Mouse (Mus musculus): ENCODE data around the gene Casp2.

Casp2 gene

DNA sequence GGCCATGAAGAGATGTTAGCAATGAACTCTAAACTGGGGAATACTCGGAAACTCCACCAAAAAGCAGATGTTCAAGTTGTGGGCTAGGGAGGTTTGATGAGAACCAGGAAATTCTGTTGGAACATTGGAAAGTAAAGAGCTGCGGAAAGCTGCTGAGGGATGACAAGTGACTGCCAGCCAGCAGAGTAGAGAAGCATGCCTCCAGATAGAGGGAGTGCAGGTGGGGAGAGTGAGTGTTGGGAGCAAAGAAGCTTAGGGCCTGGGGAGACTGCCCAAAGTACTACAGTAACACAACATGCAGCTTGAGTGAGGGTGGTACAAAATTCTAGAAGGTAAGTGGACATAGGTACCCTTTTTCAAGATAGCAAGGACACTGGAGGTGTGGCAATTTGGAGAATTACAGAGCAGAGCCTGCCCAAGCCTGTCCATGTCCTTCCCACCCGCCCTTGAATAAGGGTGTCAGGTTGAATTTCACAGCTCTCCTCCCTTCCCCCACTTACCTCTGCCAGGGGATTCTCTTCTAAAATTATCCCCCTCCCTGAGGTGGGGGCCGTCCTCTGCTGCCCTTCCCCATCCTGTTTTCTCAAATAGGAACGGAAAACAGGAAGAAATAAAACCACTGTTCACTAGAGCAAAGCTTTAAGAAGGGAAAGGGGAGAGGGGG is 18.2 kb downstream of the Casp2 start:
- DNase-seq: no peak

DNA sequence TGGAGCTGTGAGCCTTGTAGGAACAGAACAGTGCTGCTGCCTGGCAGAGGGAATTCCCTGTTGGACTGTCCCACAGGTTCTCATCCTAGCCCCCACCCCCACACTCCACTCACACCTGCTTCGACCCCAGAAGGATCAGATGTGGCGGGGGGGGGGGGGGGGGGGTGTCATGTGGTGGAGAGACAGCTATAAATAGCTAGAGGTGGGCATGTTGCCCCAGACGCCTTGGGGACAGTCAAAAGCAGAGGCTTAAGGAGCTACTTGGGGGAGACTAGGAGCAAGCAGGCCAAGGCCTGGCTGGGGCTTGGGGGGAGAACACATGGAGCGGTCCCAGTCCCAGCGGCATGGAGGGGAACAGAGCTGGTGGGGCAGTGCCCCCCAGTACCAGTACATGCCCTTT is 21.7 kb downstream of the Casp2 start, which contains the start of gene Clcn1:
Gene Clcn1, plus strand, starts transcription at position 238 of the 400 bp plus-strand sequence.
- no peak for DNase-seq

DNA sequence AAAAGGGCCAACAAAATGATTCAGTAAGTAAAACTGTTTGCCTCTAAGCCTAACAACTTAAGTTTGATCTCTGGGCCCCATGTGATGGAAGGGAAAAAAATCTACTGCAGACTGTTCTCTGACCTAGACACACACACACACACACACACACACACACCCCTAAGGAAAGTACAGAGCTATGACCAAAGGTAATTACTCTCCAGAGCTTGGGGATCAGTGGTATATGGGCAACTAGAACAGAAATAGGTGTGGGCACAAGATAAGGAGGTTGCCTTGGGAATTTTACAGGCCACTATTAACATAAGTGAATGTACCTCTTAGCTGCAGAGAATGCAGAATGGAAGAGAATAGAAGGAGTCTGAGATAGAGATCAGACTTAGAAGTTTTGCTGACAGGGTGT is 22.8 kb downstream of the Casp2 start:
- DNase-seq: no peak

DNA sequence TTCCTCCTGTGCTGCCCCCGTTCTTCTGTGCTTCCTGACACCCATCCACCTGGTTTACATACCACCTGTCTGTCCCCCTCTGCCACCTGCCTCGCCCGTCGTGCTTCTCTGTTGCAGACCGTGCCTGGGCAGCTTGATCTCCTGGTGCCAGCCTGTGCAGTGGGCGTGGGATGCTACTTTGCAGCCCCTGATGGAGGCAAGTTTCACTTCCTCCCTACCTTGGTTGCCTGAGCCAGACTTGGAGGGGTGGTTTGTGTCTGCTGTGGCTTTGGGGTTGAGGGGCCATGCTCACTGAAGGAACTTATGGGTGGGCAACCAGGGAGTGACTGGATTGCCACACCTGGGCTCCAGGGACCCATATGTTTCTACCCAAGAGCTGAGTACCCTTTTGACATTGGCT is 28.5 kb downstream of the Casp2 start:
- DNase-seq: no peak

DNA sequence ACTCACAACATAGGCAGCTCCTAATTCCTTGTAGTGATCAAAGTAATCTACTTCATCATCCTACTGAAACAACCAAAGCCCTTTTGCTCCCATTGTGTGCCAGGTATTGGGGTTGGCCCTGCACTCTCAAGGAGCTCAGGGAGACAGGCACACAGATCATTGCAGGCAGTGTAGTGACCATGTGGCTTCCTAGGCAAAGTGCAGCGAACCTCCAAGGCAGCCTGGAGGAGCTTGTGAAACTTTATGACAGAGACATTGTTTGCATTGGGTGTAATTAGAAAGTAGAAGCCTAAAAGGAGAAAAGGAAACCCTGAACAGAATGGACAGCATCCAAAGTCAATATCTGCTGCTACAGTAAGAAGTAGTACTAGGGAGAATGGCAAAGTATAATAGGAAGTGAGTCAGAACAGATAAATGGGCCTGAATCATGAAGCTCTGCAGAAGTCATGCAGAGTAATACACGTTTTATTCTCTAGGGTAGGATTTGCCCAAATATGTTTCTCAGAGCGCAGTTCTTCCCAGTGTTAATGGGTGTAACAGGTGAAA is 30.8 kb downstream of the Casp2 start:
- DNase-seq: no peak

DNA sequence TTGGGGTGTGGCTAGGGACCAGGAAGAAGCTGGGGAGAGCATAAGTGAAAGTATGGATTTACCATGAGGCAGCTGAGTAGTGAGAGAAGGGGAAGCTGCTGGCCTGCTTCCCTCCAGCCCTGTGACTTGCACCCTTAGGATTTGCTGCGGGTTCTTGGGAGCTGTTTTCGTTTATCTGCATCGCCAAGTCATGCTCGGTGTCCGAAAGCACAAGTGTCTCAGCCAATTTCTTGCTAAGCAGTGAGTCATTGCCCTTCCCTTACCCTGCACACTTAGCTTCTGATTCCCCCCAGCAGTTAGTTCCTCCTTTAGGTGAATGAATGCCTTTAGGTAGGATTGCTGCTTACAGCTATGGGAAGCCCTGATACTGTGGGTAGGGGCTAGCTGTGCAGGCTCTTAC is 34.6 kb downstream of the Casp2 start:
- DNase-seq: no peak

DNA sequence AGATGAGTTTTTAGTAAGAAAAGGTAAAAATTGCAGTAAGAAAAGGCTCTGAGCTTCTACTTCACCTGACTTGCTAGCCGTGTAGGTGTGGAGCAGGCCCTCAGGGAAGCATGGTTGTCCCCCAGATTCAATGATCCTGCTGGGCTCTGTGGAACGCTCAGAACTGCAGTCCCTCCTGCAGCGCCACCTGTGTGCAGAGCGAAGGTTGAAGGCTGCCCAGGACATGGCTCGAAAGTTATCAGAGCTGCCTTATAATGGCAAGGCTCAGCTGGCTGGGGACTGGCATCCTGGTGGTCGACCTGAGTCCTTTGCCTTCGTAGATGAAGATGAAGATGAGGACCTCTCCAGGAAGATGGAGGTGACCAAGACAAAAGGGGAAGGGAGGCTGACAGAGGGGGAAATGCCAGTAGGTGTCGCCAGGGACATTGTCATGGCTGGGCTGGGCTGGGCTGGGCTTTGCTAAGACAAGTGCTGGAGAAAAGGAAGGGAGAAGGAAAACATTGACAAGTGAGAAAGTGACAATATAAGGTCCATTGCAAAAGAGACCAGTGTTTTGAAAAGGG is 45.1 kb downstream of the Casp2 start:
- DNase-seq: no peak

DNA sequence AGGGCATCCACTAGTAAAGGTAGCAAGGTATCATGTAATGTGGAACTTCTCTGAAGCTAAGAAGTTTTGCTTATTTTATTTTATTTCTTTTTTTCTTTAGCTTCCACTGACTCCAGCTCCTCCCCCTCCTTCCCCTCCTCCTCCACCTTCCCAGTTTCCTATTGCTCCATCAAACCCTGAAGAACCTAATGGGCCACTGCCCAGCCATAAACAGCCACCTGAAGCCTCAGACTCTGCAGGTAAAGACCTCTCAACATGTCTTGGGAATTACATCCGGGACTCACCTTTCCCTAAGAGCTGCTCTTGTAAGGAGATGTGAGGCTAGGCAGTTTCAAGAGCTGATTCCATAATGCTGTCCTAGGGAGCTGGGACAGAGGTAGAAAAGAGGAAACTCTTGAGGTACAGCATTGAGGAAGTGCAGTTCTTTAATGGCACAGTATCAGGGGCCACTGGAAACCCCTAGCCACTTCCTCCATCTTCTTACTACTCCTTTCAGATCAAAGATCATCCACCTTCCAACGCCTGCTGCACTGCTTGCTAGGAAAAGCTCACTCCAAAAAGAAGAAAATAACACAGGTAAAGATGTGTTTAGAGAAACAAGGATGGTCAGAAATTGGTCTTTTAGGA is 45.8 kb downstream of the Casp2 start:
- no peak for DNase-seq

DNA sequence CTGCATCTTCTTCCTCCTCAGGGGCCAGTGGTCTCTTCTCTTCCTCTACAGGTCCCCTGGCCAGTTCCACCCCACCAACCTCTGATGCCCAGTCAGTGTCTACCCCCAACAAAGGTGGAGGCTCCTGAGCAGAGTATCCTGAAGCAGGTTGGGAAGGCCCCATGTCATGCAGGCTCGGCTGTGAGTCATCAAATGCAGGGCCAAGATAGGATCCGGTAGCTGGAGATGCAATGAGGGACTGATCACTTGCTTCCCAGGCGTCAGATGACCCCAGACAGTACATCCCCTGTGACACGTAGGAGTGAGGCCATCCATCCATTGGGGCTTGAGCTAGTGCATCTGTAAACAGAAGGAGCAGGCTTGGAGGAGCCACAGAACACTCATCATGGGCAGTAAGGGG is 53.5 kb downstream of the Casp2 start:
- no peak for DNase-seq

DNA sequence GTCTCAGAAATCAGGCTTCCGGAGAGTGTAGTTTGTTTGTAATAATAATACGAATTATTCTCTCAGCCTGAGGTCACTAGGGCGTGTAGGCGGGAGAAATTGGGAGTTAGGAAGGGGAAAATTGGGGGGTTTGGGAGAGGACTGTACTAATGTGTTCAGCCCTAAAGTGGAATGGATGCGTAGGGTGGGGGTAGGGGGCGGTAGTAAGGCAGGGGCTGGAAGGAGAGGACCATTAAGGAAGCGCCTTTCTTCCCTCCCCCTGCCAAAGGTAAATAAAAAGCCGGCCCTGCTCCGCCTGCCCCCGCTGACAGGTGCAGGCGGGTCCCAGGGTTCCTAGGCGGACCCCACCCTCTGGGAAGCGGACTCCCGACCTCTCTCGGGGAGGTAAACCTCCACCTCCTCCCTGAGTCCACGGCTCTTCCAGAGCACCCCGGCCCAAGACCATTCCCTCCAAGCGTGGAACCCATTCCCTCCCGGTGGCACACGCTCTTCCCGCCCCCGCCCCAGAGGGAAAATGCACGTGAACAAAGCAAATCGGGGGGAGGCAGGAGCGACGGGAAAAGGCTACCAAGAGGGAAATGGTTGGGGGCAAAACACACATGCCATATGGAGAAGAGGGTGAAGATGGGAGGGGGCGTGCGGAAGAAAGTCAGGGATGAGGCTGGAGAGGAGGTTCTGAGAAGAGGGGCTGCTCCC is 58.7 kb downstream of the Casp2 start:
- DNase-seq: no peak

DNA sequence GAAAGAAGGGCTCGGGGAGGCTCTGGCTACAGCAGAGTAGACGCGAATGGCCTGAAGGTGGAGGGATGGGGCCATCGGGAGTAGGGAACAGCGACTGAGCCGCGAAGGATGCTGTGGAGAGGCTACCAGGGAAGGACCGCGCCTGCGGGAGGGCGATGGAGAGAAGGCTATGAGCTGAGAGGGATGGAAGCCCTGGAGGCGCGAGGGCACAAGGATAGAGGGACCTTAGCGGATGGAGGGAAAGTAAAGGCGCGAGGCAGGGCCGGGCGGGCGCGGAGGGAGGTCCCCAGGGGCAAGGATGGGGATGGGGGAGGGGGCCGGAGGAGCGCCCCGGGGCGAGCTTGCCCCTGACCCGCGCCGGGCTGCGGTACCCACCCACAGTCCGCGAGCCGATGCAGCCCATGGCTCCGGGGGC is 59.3 kb downstream of the Casp2 start:
- DNase-seq: no peak

DNA sequence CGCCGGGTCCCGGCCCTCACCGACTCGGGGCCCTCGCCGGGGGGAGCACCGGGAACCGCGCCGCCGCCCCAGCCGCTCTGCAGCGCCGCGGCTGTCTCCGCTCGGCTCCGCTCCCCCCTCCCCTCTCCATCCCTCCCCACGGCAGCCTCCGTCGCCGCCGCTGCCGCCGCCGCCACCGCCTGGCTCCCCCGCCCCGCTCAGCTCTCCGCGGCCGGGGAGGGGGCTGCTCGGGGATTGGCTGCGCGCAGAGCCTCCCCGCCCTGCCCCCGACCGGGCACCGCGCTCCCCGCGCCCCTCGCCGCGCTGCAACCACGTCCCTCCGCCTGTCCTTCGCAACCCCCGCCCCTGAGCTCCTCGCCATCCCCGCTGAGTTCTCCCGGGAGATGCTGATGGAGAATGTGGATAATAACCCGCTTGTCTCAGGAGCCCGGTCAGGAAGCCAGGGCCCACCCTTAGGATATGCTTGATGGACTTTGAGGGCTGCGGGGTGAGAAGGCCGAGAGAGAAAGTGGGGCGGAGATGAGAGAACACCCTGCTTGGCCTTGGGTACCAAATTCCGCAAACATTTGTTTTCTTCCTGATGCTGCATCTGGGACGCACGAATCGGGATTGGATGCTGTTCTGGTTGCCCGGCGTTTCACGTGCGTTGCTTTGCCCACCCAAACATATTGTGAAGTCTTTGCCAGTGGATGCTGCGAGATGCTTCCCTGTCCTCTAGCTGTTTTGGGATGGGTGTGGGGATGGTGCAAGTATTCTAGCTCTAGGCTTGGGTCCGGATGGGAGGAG is 59.9 kb downstream of the Casp2 start, which contains the start of gene Fam131b:
Gene Fam131b, minus strand, starts transcription at position 162 of the 786 bp plus-strand sequence.
- DNase-seq: no peak

DNA sequence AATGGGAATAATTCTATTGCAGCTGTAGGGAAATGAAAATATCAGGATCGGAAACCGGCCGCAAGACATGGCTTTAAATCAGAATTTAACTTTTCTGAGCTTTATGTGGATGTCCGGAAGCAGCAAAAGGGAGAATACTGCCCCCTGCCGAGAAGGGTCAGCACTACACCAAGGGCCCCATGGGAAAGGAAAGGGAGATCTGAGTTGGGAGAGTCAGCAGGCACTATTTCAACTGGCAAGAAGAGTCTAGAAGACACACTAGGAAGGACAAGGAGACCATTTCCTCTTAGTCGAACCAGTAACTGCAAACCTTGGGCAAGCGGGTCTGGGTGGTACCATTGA is 60.5 kb downstream of the Casp2 start:
- DNase-seq: peak; percentile 39

DNA sequence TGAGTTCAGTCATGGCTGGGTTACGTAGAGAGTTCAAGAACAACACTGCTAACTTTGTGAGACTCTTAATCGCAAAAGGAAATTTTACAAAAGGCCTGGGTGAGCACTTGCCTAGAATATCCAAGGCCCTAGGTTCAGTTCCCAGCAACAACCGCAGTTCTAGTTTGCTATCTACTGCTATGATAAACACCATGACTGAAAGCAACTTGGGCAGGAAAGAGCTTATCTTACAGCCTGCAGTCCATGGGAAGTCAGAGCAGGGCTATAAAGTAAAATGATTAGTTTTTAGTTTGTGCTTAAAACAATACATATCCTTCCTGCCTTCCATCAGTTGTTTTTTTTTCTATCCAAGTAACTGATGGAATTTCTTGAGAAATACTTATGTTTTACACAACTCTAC is 61.7 kb downstream of the Casp2 start:
- no peak for DNase-seq

DNA sequence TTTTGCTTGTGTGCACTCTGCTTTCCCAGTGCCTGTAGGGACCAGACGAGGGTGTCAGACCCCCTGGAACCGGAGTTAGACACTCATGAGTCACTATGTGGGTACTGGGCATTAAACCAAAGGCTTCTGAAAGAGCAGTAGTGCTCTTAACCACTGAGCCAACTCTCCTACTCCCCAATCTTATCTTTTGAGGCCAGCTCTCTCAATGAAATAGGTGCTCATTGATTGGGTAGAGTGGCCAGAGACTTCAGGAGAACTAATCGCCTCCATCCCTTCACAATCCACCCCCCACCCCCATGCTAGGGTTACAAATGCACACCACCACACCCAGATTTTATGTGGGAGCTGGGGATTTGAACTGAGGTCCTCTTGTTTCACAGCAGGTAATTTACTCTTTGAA is 64.0 kb downstream of the Casp2 start:
- DNase-seq: no peak

DNA sequence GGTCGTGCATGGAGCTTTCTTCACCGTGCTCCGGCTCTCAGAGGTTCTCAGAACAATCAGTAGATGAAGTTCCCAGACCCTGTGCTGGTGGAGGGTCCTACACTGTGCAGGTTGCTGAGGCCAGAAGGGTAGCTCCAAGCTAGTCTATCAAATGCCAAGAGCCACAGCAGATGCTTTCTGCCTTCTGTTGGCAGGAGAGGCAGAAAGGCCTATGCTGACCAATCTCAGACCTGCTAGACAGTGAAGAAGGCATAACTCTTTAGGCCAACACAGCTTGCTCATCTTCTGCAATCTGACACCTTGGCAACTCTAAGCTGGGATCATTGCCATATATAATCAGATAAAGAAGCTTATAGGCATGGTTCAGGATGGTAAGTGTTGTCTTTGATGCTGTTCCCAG is 65.4 kb downstream of the Casp2 start:
- no peak for DNase-seq

DNA sequence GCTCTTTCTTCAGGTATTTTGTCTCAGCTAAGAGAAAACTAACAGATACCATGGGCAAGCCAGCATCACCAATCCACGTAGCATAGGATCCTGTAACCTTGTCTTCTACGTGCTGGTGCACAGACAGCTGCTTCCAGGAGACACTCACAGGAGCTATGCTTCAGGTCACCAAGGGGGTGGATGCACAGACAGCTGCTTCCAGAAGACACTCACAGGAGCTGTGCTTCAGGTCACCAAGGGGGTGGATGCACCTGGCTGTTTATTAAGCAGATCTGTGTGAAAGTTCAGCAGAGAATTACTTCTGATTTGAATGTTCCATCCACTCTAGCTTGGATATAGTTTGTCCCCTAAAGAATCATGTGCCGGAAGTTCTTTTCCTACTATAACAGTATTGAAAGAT is 66.2 kb downstream of the Casp2 start:
- DNase-seq: no peak

Data from kidney, adult 11 months (tissue).